Mouse (Mus musculus): ENCODE results near the gene Fam3b. TPM values are rescaled to one million over a fixed set of nuclear protein-coding genes. Genes with fewer than 3 reads are reported as not detected.
A peak's percentile ranks its signal among the peaks of the same experiment; 100 is the strongest.

The Fam3b gene
- polyA plus RNA-seq, 1 experiment from 2014 or later: not detected

GRCm38 (mm10) chr16:97521983-97522382 is 7.4 kb upstream of the Fam3b start:
- in situ Hi-C loops (cut with MboI; ENCODE audit: low pct_unique_long_range_greater_than_20kb): loop anchor here (10.0 kb wide), 2 partner anchors 143 to 263 kb away; no protein-coding TSS in a partner anchor
- ChIA-PET POLR2A (no interaction called here), CTCF (interaction anchor here (1.2 to 2.1 kb wide), 3 partner anchors 11 to 71 kb away, joined by 3 to 8 read pairs (median 4); no protein-coding TSS in a partner anchor)
- ATAC-seq (no peak), DNase-seq (ENCODE audit: low read depth, low spot score) (no peak)
- no peak for TF ChIP-seq CTCF (IDR thresholded peaks at IDR 0.05)
- H3K27me3 ChIP-seq: no peaks in the 10 kb centered on the region

- H3K27me3 ChIP-seq: no peaks in the 10 kb centered on the region
- no peak for DNase-seq (ENCODE audit: low read depth, low spot score)
- no peak for ATAC-seq
- ChIA-PET POLR2A (interaction anchor here (0.6 kb wide), 1 partner anchor 45 kb away, joined by 3 read pairs; no protein-coding TSS in a partner anchor), CTCF (interaction anchor here (2.2 kb wide), 1 partner anchor 11 kb away, joined by 5 read pairs; no protein-coding TSS in a partner anchor)
- in situ Hi-C loops (cut with MboI; ENCODE audit: low pct_unique_long_range_greater_than_20kb): no loop called here
- peak; percentile 38 for TF ChIP-seq CTCF (IDR thresholded peaks at IDR 0.05)
Measured at GRCm38 (mm10) chr16:97516341-97516740, 1.7 kb upstream of the Fam3b start.

GRCm38 (mm10) chr16:97512347-97512751 is 2.3 kb downstream of the Fam3b start:
- no peak for TF ChIP-seq CTCF (IDR thresholded peaks at IDR 0.05)
- peaks cover 4% of the 10 kb centered on the region for H3K27me3 ChIP-seq
- in situ Hi-C loops (cut with MboI; ENCODE audit: low pct_unique_long_range_greater_than_20kb): no loop called here
- CTCF ChIA-PET: no interaction called here
- POLR2A ChIA-PET: no interaction called here
- ATAC-seq (no peak), DNase-seq (ENCODE audit: low read depth, low spot score) (no peak)

- peaks cover 6% of the 10 kb centered on the region for H3K27me3 ChIP-seq
- in situ Hi-C loops (cut with MboI; ENCODE audit: low pct_unique_long_range_greater_than_20kb): no loop called here
- no peak for ATAC-seq
- no peak for DNase-seq (ENCODE audit: low read depth, low spot score)
- no peak for TF ChIP-seq CTCF (IDR thresholded peaks at IDR 0.05)
- ChIA-PET CTCF (interaction anchor here (1.1 kb wide), 1 partner anchor 11 kb away, joined by 4 read pairs; no protein-coding TSS in a partner anchor), POLR2A (interaction anchor here (0.6 kb wide), 1 partner anchor 160 kb away, joined by 3 read pairs; no protein-coding TSS in a partner anchor)
Measured at GRCm38 (mm10) chr16:97511495-97511894, 3.1 kb downstream of the Fam3b start.

GRCm38 (mm10) chr16:97510849-97511248 is 3.8 kb downstream of the Fam3b start:
- ChIA-PET CTCF (interaction anchor here (1.1 kb wide), 1 partner anchor 12 kb away, joined by 4 read pairs; no protein-coding TSS in a partner anchor), POLR2A (no interaction called here)
- in situ Hi-C loops (cut with MboI; ENCODE audit: low pct_unique_long_range_greater_than_20kb): no loop called here

GRCm38 (mm10) chr16:97507783-97508182 is 6.8 kb downstream of the Fam3b start:
- in situ Hi-C loops (cut with MboI; ENCODE audit: low pct_unique_long_range_greater_than_20kb): no loop called here
- CTCF ChIA-PET: interaction anchor here (0.7 to 1.0 kb wide), 2 partner anchors 9 to 10 kb away, joined by 3 read pairs; no protein-coding TSS in a partner anchor
- TF ChIP-seq CTCF (IDR thresholded peaks at IDR 0.05): no peak
- H3K27me3 ChIP-seq: peaks cover 30% of the 10 kb centered on the region
- POLR2A ChIA-PET: interaction anchor here (0.6 kb wide), 1 partner anchor 242 kb away, joined by 3 read pairs; no protein-coding TSS in a partner anchor
- DNase-seq (ENCODE audit: low read depth, low spot score) (no peak), ATAC-seq (no peak)

More at GRCm38 (mm10) chr16:97510849-97511248, 3.8 kb downstream of the Fam3b start:
- DNase-seq (ENCODE audit: low read depth, low spot score) (no peak), ATAC-seq (no peak)
- TF ChIP-seq CTCF (IDR thresholded peaks at IDR 0.05): no peak
- H3K27me3 ChIP-seq: peaks cover 12% of the 10 kb centered on the region

- CTCF ChIA-PET: interaction anchor here (2.1 kb wide), 1 partner anchor 11 kb away, joined by 5 read pairs; no protein-coding TSS in a partner anchor
- DNase-seq (ENCODE audit: low read depth, low spot score): no peak
- peaks cover 32% of the 10 kb centered on the region for H3K27me3 ChIP-seq
- in situ Hi-C loops (cut with MboI; ENCODE audit: low pct_unique_long_range_greater_than_20kb): no loop called here
- no peak for ATAC-seq
- POLR2A ChIA-PET: no interaction called here
- no peak for TF ChIP-seq CTCF (IDR thresholded peaks at IDR 0.05)
Measured at GRCm38 (mm10) chr16:97504793-97505192, 9.8 kb downstream of the Fam3b start.

GRCm38 (mm10) chr16:97503849-97504248 is 10.8 kb downstream of the Fam3b start:
- in situ Hi-C loops (cut with MboI; ENCODE audit: low pct_unique_long_range_greater_than_20kb): no loop called here
- TF ChIP-seq CTCF (IDR thresholded peaks at IDR 0.05): no peak
- CTCF ChIA-PET: no interaction called here

GRCm38 (mm10) chr16:97500901-97501300 is 13.7 kb downstream of the Fam3b start:
- peaks cover 23% of the 10 kb centered on the region for H3K27me3 ChIP-seq
- in situ Hi-C loops (cut with MboI; ENCODE audit: low pct_unique_long_range_greater_than_20kb): no loop called here
- ATAC-seq: no peak
- CTCF ChIA-PET: interaction anchor here (1.6 kb wide), 1 partner anchor 28 kb away, joined by 3 read pairs; no protein-coding TSS in a partner anchor
- POLR2A ChIA-PET: no interaction called here
- TF ChIP-seq CTCF (IDR thresholded peaks at IDR 0.05): no peak
- DNase-seq (ENCODE audit: low read depth, low spot score): no peak

More at GRCm38 (mm10) chr16:97503849-97504248, 10.8 kb downstream of the Fam3b start:
- ATAC-seq: no peak
- POLR2A ChIA-PET: no interaction called here
- DNase-seq (ENCODE audit: low read depth, low spot score): no peak
- peaks cover 32% of the 10 kb centered on the region for H3K27me3 ChIP-seq

GRCm38 (mm10) chr16:97499450-97499849 is 15.2 kb downstream of the Fam3b start:
- TF ChIP-seq CTCF (IDR thresholded peaks at IDR 0.05): no peak
- H3K27me3 ChIP-seq: peaks cover 15% of the 10 kb centered on the region
- no peak for ATAC-seq
- in situ Hi-C loops (cut with MboI; ENCODE audit: low pct_unique_long_range_greater_than_20kb): no loop called here
- ChIA-PET POLR2A (interaction anchor here (0.6 kb wide), 1 partner anchor 60 kb away, joined by 3 read pairs; no protein-coding TSS in a partner anchor), CTCF (no interaction called here)
- DNase-seq (ENCODE audit: low read depth, low spot score): no peak

- POLR2A ChIA-PET: no interaction called here
- ATAC-seq (no peak), DNase-seq (ENCODE audit: low read depth, low spot score) (no peak)
- TF ChIP-seq CTCF (IDR thresholded peaks at IDR 0.05): no peak
- CTCF ChIA-PET: interaction anchor here (0.7 to 0.8 kb wide), 2 partner anchors 9 to 10 kb away, joined by 3 read pairs; no protein-coding TSS in a partner anchor
- in situ Hi-C loops (cut with MboI; ENCODE audit: low pct_unique_long_range_greater_than_20kb): no loop called here
- H3K27me3 ChIP-seq: peaks cover 16% of the 10 kb centered on the region
Measured at GRCm38 (mm10) chr16:97498139-97498538, 16.5 kb downstream of the Fam3b start.
